Mouse (Mus musculus) kidney, postnatal 4 days (tissue): ENCODE results near the gene Rbl2.
A peak's percentile ranks its signal among the peaks of the same experiment; 100 is the strongest.

ENCODE experiments used
- DNase-seq, 2 experiments: peaks; one replicate each; pipeline ENCODE4 v3.0.0; 2021; ENCODE audit warnings: mixed read lengths in 2 of 2

Rbl2 gene

GRCm38 (mm10) chr8:91069834-91070233, at the start of gene Rbl2:
Gene Rbl2, plus strand, starts transcription at chr8:91070057.
- DNase-seq, result peak; percentile 96

- DNase-seq, result no peak
Measured at GRCm38 (mm10) chr8:91034417-91034816, 35.4 kb upstream of the Rbl2 start.

DNA sequence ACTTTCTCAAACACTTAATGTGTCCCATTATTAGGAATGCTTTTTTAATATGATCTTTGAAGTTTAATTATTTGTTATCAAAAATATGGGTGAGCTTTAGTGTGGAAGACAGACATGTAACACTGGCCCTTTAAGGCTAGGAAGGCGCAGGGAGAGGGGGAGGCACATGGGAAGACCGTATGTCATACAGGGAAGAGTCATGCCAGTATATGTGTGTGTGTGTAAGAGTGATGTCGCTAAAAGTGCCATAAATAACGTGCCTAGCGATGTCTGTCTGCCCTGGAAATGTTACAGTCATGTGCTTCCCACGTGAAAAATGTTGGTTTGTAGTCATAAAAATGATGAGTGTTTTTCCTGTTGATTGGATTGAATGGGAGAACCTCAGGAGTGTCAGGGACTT, 33.0 kb upstream of the Rbl2 start:
- no peak for DNase-seq

GRCm38 (mm10) chr8:91038637-91039036, 31.2 kb upstream of the Rbl2 start:
- DNase-seq, result no peak

DNA sequence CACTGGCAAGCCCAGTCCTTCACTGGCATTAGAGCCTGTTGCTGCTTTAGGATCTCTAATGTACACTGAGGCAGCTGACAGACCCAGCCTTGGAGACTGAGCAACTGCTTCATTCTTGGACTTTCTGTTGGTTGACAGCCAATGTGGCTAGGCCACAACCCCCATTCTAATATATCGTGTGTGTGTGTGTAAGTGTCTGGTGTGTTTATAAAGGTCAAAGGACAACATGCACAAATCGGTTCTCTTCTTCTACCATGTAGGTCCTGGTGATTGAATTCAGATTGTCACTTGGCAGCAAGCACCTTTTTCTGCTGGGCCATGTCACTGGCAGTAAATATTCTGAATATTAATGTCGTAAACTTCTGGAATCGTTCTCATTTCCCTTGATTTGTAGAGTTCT, 23.5 kb upstream of the Rbl2 start:
- DNase-seq, result peak; percentile 44 to 56

- peak; percentile 86 to 90 for DNase-seq
Measured at GRCm38 (mm10) chr8:91051037-91051436, 18.8 kb upstream of the Rbl2 start.

DNA sequence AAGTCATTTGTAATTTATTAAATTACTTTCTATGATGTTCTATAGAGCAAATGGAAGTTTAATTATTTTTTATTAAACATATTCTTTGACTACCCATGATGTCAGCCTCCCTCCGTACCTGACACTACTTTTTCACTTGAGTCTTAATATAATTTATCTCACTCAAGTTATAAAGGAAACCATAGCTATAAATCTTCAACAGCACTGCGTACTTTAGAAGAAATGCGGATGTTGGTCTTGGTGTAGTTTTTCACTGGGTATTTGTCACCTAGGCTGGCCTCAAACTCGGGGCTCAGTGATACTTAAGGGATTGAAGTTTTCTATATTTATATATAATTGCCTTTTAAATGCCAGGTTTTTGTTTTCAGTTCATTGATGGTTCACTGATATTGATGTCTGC, 15.4 kb upstream of the Rbl2 start:
- DNase-seq, result no peak

- peak; percentile 32 to 61 for DNase-seq
Measured at GRCm38 (mm10) chr8:91056848-91057247, 13.0 kb upstream of the Rbl2 start.

- DNase-seq, result no peak
Measured at GRCm38 (mm10) chr8:91059086-91059578, 10.7 kb upstream of the Rbl2 start.

GRCm38 (mm10) chr8:91059884-91060510, 9.9 kb upstream of the Rbl2 start:
- DNase-seq, result peak; percentile 48 to 60

DNA sequence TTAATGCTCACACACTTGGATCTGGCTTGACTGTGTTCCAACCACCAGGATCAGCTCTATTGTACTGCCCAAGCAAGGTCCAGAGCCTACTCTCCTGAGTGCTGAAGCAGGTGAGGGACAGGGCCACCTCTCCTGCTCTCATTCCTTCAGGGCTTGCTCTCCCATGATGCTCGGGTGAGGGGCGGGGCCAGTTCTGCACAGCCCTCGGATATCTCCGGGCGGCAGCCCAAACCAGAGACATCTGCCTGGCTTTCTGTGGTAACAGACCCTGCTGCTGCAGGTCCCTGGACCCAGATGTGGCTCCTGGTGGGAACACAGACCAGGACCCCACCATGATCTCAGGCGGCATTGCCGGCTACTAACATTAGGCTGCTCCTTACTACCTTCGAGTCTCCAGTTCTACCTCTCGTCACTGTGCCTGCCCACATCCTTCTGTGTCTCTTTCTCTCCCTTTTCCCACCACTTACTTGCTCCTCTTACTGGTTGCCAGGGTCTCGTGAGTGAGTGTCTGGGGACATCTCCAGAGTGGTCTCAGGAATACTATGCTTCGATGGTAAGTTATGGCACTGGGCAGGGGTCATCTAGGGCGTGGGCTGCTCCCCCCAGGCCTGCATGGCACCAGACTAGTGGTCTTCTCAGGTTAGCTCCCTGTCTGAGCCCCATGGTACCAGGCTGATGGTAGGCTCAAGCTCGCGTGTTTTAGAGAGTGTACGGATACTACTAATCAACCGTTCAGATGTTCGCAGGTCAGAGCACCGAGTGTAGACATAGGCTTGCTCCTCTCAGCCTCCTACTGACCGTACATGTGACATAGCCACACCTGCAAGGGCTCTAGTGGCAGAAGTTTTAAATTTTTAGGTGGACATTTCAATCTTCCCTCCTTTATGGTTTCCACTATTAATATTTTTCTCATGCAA, 9.0 kb upstream of the Rbl2 start:
- DNase-seq, result peak; percentile 34 to 47

- no peak for DNase-seq
Measured at GRCm38 (mm10) chr8:91065179-91065578, 4.7 kb upstream of the Rbl2 start.

GRCm38 (mm10) chr8:91069407-91069806, 450 bp upstream of the Rbl2 start:
- peak in 1 of 2 experiments; percentile 44 for DNase-seq

DNA sequence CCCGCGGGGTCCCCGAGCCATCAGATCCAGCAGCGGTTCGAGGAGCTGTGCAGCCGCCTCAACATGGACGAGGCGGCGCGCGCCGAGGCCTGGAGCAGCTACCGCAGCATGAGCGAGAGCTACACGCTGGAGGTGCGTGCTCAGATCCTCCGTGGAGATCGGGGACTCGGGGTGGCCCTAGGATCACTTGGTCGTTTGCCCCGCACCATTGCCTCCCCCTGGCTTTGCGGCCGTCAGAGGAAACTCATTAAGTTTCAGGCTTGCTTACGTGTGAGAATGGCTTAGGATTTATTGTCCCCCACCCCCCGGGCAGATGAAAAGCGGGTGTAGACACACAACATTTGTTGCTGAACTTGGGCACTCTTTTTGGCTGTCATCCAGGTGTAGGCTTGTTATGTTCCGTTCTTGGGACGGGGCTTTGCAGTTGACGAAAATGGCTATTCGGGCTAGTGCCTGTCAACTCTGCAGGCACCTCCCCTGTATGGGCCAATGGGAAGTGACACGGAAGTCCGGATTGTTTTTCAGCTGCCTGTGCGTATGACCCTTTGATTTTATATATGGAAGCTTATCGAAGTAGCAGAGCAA, 510 bp downstream of the Rbl2 start:
- peak; percentile 74 to 83 for DNase-seq

DNA sequence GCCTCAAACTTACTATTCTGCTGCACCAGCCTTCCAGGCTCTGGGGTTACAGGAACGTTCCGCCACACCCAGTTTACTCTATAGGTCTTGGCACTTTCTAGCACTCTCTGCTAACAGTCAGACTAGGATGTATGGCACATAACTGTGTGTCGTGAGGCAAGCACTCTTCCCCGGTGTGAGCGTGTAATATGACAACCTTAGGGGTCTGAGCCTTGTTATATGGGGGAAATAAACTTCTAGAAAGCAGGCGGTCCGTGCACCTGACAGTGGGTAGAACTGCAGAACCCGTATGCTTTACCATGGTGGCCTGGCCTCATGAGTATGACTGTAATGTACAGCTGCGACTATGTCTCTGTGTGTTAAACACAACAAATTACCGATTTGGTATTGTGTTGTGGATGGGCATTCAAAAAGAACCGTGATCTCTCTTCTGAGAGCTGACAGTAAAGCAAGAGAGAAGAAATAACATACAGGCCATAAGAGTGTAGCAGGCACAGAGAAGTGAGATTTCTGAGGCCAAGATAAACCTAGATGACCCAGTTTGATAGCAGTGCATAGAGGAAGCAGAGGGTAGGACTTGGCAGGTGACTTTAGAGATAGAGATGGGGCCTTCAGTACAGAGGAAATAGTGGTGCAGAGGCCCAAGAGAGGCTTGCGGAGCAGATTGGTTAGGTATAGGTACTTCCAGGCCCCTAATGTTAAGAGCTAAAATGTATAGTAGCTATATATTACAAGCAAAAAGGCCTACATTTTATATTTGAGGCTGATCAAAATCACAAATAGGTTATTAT, 7.4 kb downstream of the Rbl2 start:
- no peak for DNase-seq

DNA sequence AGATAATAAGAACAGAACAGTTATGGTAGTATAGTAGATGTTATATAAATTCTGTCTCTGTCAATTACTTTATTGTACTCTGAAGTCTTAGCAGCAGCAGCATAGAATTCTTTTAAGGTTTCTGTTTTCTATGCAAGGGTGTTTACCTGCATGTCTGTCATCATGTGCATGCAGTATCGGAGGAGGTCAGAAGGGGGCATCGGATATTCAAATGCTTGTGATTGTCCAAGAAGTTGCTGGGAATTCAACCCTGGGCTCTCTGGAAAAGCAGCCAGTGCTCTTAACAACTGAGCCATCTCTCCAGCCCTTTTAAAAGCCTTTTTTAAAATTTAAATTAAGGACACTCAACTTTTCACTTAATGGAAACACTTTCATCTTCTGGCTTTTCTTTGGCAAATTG, 9.8 kb downstream of the Rbl2 start:
- DNase-seq, result no peak

DNA sequence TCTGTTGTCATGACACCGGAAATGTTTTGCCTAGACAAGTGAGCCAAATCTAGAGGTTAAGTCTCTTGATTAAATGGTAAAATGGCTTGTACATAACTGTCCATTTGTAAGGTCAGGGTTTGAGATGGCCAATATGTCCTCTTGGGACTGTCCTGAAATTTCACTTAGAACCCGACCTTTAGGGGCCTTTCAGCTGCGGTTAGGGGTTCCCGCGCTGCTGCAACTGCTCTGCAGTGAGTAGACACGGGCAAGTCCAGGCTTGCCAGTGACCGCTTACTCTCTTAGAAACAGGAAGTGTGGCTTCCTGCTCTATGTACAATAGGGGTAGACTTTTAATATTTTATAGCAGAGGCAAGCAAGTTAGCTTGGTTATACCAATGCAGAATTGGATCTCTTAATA, 12.1 kb downstream of the Rbl2 start:
- DNase-seq, result no peak

DNA sequence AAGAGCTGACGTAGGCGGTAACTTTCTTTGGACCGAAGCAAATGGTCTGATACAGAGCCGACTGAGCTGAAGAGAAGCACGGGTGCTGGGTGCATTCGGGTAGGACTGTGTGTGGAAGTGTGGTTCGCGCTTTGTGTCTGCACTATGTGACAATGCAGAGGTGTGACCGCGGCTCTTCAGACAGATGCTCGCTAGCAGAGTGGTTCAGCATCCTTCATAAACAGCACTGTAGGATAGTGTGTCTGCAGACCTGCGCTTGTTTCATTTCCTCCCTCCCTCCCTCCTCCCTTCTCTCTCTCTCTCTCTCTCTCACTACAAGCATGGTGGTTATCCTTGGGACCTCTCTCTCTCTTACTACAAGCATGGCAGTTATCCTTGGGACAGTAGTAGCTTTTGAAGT, 12.6 kb downstream of the Rbl2 start:
- DNase-seq, result no peak

DNA sequence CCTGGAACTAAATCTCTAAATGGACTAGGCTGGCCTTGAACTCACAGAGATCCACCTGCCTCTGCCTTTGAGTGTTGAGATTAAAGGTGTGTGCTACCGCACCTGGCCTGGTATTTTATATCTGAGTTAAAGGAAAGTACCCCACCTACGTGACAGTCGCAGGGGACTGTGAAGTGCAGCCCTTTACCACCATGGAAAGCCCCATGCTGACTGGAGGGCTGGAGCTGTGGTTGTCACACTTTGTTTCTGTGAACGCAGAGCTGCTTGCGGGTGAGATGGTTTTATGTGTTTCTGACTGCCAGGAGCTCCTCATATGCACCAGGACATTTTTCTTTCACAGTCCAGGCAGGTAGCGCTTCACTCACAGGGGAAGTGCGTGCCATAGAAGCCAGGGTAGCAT, 18.6 kb downstream of the Rbl2 start:
- no peak for DNase-seq

DNA sequence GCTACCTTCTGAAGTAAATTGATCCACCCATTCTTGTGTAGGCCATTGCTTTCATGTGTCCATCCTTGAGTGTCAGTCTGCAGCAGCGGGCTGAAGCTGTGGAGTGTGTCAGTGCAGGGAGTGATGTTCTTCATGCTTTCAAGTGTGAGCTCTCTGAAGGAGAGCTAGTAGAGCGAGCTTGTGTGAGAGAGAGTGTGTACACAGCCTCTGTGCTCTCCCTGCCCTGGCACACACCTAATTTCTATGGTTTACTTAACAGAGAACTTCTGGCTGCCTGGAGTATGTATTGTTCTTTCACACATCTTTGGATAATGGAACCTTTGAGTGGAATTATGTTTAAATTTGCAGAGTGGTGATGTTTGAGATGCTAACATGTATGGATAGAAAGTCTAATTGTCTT, 19.7 kb downstream of the Rbl2 start:
- DNase-seq, result no peak

DNA sequence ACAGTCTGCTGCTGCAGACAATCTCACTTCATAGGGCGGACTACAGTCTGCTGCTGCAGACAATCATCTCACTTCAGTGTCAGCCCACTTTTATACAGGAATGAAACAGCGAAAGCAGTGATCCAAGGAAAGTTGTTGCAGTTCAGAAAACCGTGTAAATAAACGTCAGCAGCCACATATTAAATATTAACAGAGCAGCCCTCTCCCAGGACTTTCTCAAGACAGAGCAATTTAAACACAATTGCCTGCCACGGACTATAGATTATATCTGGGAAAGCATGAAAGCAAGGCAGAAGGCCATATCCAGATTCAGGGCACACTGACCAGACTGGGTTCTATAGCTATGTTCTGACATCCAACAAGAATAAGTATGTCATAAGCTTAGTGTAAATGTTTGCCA, 24.3 kb downstream of the Rbl2 start:
- no peak for DNase-seq

- peak in 1 of 2 experiments; percentile 25 for DNase-seq
Measured at GRCm38 (mm10) chr8:91098106-91098505, 28.2 kb downstream of the Rbl2 start.

DNA sequence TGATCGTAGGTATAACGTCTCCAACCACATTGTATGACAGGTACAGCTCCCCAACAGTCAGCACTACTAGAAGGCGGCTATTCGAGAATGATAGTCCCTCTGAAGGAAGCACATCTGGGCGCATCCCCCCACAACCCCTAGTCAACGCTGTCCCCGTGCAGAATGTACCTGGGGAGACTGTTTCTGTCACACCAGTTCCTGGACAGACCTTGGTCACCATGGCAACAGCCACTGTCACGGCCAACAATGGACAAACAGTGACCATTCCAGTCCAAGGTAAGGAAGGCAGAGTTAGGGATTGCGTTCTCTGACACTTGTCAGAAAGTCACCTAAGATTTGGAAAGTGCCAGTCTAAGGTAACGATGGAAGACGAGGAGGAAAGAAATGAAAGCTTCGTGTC, 36.4 kb downstream of the Rbl2 start:
- no peak for DNase-seq
